Mouse (Mus musculus) liver, adult 2 months (tissue): ENCODE measurements around the gene Slc46a2. TPM values are rescaled to one million over a fixed set of nuclear protein-coding genes. Genes with fewer than 3 reads are reported as not detected.
A peak's percentile ranks its signal among the peaks of the same experiment; 100 is the strongest.

Experiments
- DNase-seq: peaks from one replicate; pipeline ENCODE4 v3.0.0-alpha.2; 2011; ENCODE audit warnings: low read depth, low spot score; ENCODE audit errors: extremely low read depth
- H3K27ac ChIP-seq: fragments of 200-500 bp; replicated peaks from 2 replicates; pipeline ENCODE4 v1.5.1; 2012; ENCODE audit warnings: low read depth, mild to moderate bottlenecking, control low read depth, inconsistent platforms, low read length; ENCODE audit not compliant: insufficient read depth
- H3K27me3 ChIP-seq: fragments of 200-500 bp; 2 replicates; pipeline ENCODE4 v1.6.1; 2012; ENCODE audit warnings: mild to moderate bottlenecking, moderate library complexity, low read length, inconsistent platforms; ENCODE audit not compliant: control insufficient read depth, insufficient read depth
- H3K36me3 ChIP-seq: fragments of 200-500 bp; 2 replicates; pipeline ENCODE4 v1.6.1; 2012; ENCODE audit warnings: low read length, inconsistent platforms; ENCODE audit not compliant: control insufficient read depth, insufficient read depth
- H3K4me1 ChIP-seq: fragments of 200-500 bp; 2 replicates; pipeline ENCODE4 v1.6.1; 2011; ENCODE audit warnings: low read length; ENCODE audit not compliant: control insufficient read depth, insufficient read depth
- H3K4me3 ChIP-seq: fragments of 200-500 bp; 2 replicates; pipeline ENCODE4 v1.5.1; 2011; ENCODE audit warnings: low read depth, mild to moderate bottlenecking, control low read depth, low read length, moderate library complexity; ENCODE audit not compliant: insufficient read depth
- H3K79me2 ChIP-seq: fragments of 200-500 bp; 2 replicates; pipeline ENCODE4 v1.6.1; 2012; ENCODE audit warnings: inconsistent platforms, mild to moderate bottlenecking, low read length, moderate library complexity; ENCODE audit not compliant: control insufficient read depth, insufficient read depth
- H3K9ac ChIP-seq: fragments of 200-500 bp; 2 replicates; pipeline ENCODE4 v1.6.1; 2012; ENCODE audit warnings: low read depth, mild to moderate bottlenecking, control low read depth, inconsistent platforms, low read length
- CTCF ChIP-seq: fragments of 200-500 bp; IDR thresholded peaks from 2 replicates; pipeline ENCODE4 v1.5.1; 2011; ENCODE audit warnings: low read depth, low read length, control low read depth
- POLR2A ChIP-seq: fragments of 200-500 bp; IDR thresholded peaks from 2 replicates; pipeline ENCODE4 v1.6.1; 2011; ENCODE audit warnings: low read length, control low read depth; ENCODE audit not compliant: insufficient read depth; ENCODE audit errors: extremely low read depth
- WGBS: fragments of 180-500 bp; shearing (Covaris S2); methylation state at CpG from one replicate; pipeline ENCODE4 v1.1.7; 2018; 5-methylcytosine and 5-hydroxymethylcytosine counted together
- polyA plus RNA-seq: library from polyadenylated mRNA; depleted of rRNA; stranded (reverse); fragments of >200 nt; gene quantifications from 2 replicates; pipeline ENCODE4 v1.2.3, GENCODE M21; 2012
- total RNA-seq: library from RNA; depleted of rRNA; stranded (reverse); fragments of >200 nt; gene quantifications from 2 replicates; pipeline ENCODE4 v1.2.3, GENCODE M21; 2014

Slc46a2 gene
- total and polyA plus RNA-seq, 2 experiments, result not detected

- DNase-seq, result peak; percentile 66
- H3K4me1 ChIP-seq, result no peaks in the 10 kb centered on the region
- no peaks in the 10 kb centered on the region for H3K36me3 ChIP-seq
- WGBS, result 14% methylated on average over 6 of the region's 6 CpGs
- H3K79me2 ChIP-seq, result no peaks in the 10 kb centered on the region
- H3K27ac ChIP-seq, result no peak overlapping the region
- no peak overlapping the region for H3K9ac ChIP-seq
- H3K4me3 ChIP-seq, result no peak overlapping the region
- TF ChIP-seq CTCF, result peak; percentile 73
- TF ChIP-seq POLR2A, result no peak
- no peaks in the 10 kb centered on the region; the same call in 1 of the 2 replicates for H3K27me3 ChIP-seq
These were observed 13.5 kb upstream of the Slc46a2 start for GRCm38 (mm10) chr4:59928347-59928746.

- Histone ChIP-seq H3K36me3 (no peaks in the 10 kb centered on the region), H3K4me3 (no peak overlapping the region), H3K9ac (no peak overlapping the region), H3K4me1 (no peaks in the 10 kb centered on the region), H3K27me3 (no peaks in the 10 kb centered on the region; the same call in 1 of the 2 replicates), H3K27ac (no peak overlapping the region), H3K79me2 (no peaks in the 10 kb centered on the region)
- no peak for DNase-seq
- TF ChIP-seq CTCF (no peak), POLR2A (no peak)
- WGBS, result 82% methylated on average over 3 of the region's 3 CpGs
These were observed 12.8 kb upstream of the Slc46a2 start for GRCm38 (mm10) chr4:59927666-59928065.

GRCm38 (mm10) chr4:59925082-59925481 lies 10.2 kb upstream of the Slc46a2 start:
- TF ChIP-seq POLR2A (no peak), CTCF (no peak)
- Histone ChIP-seq H3K27ac (no peak overlapping the region), H3K27me3 (no peaks in the 10 kb centered on the region; the same call in 1 of the 2 replicates), H3K79me2 (no peaks in the 10 kb centered on the region), H3K36me3 (no peaks in the 10 kb centered on the region), H3K4me3 (no peak overlapping the region), H3K4me1 (no peaks in the 10 kb centered on the region), H3K9ac (no peak overlapping the region)
- no peak for DNase-seq
- 93% methylated on average over 9 of the region's 9 CpGs for WGBS

- Histone ChIP-seq H3K36me3 (no peaks in the 10 kb centered on the region), H3K27me3 (peaks cover 7% of the 10 kb centered on the region), H3K79me2 (no peaks in the 10 kb centered on the region), H3K27ac (no peak overlapping the region), H3K4me1 (no peaks in the 10 kb centered on the region), H3K9ac (no peak overlapping the region), H3K4me3 (no peak overlapping the region)
- 90% methylated on average over 3 of the region's 3 CpGs for WGBS
- no peak for DNase-seq
- TF ChIP-seq CTCF, result no peak
- no peak for TF ChIP-seq POLR2A
These were observed 3.1 kb upstream of the Slc46a2 start for GRCm38 (mm10) chr4:59917966-59918365.

GRCm38 (mm10) chr4:59908785-59909184 lies 6.1 kb downstream of the Slc46a2 start:
- WGBS, result 89% methylated on average over 2 of the region's 2 CpGs
- TF ChIP-seq POLR2A, result no peak
- TF ChIP-seq CTCF, result no peak
- H3K4me3 ChIP-seq, result no peak overlapping the region

GRCm38 (mm10) chr4:59907657-59908230 lies 7.1 kb downstream of the Slc46a2 start:
- WGBS, result 73% methylated on average over 10 of the region's 10 CpGs
- Histone ChIP-seq H3K9ac (no peak overlapping the region), H3K27me3 (no peaks in the 10 kb centered on the region), H3K27ac (no peak overlapping the region), H3K4me3 (no peak overlapping the region), H3K36me3 (no peaks in the 10 kb centered on the region), H3K79me2 (no peaks in the 10 kb centered on the region), H3K4me1 (no peaks in the 10 kb centered on the region)
- no peak for DNase-seq
- TF ChIP-seq CTCF (no peak), POLR2A (no peak)

More at GRCm38 (mm10) chr4:59908785-59909184, 6.1 kb downstream of the Slc46a2 start:
- Histone ChIP-seq H3K36me3 (no peaks in the 10 kb centered on the region), H3K27ac (no peak overlapping the region), H3K4me1 (no peaks in the 10 kb centered on the region), H3K79me2 (no peaks in the 10 kb centered on the region), H3K9ac (no peak overlapping the region), H3K27me3 (no peaks in the 10 kb centered on the region)
- DNase-seq, result peak; percentile 14
